Mouse (Mus musculus): ENCODE measurements around the gene Gm17535.
"Not testable (repeated sequence)": the region's sequence is repeated elsewhere in the genome, so short reads cannot be mapped to it uniquely, and the experiment has no call there.

GRCm38 (mm10) chr9:3012054-3012621 lies 22.3 kb upstream of the Gm17535 start:
- not testable (repeated sequence) for TF ChIP-seq POLR2A (IDR thresholded peaks at IDR 0.05; ENCODE audit: control insufficient read depth, low read depth, low read length); CTCF (IDR thresholded peaks at IDR 0.05; ENCODE audit: control insufficient read depth, insufficient read depth, insufficient replicate concordance, low read depth, low read length)
